Mouse (Mus musculus): ENCODE data around the gene Enox2.

DNA sequence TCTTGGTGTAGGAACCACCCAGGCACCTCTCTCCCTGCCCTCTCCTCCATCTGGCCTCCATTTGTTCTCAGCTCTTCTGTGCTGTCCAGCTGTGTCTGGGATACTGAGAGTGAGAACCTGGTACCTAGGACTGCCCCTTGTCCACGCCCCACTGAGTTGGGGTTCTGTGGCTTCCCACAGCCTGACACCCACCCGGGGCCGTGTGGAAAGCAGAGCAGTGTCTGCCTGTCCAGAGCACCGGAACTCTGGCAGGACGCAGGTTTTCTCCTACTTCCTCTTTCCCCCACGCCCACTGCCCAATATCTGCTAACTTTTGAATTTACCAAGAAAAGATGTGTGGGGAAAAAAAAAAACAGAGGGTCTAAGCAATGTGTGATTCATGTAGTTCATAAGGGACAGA lies 213.0 kb downstream of the Enox2 start:
- no peak for TF ChIP-seq CTCF (IDR thresholded peaks at IDR 0.05; ENCODE audit: low read depth)
- no peak for TF ChIP-seq EP300 (IDR thresholded peaks at IDR 0.05; ENCODE audit: low read depth)
